Mouse (Mus musculus) limb, embryonic 14.5 days (tissue): ENCODE data around the gene Lrrc36. TPM values are rescaled to one million over a fixed set of nuclear protein-coding genes. Genes with fewer than 3 reads are reported as not detected.

ENCODE experiments used
- ATAC-seq: fragments of 200-750 bp; cut with Nextera tagmentation; 2 replicates; pipeline ENCODE4 v1.8.0; 2017; ENCODE audit warnings: low read depth, moderate number of reproducible peaks, moderate TSS enrichment; ENCODE audit not compliant: low FRiP score
- DNase-seq: peaks from one replicate; pipeline ENCODE4 v3.0.0-alpha.2; 2015; ENCODE audit warnings: low spot score
- H3K27ac ChIP-seq: fragments of 300-500 bp; sonication (generic); replicated peaks from 2 replicates; pipeline ENCODE4 v1.5.1; 2014; ENCODE audit warnings: low read depth, mild to moderate bottlenecking, low read length, moderate library complexity, mixed read lengths
- H3K27me3 ChIP-seq: fragments of 300-500 bp; sonication (generic); 2 replicates; pipeline ENCODE4 v1.6.1; 2014; ENCODE audit warnings: low read length, mixed read lengths; ENCODE audit not compliant: control insufficient read depth, insufficient read depth
- H3K36me3 ChIP-seq: fragments of 300-500 bp; sonication (generic); 2 replicates; pipeline ENCODE4 v1.6.1; 2014; ENCODE audit warnings: mild to moderate bottlenecking, low read length, moderate library complexity, mixed read lengths; ENCODE audit not compliant: control insufficient read depth, insufficient read depth
- H3K4me1 ChIP-seq: fragments of 300-500 bp; sonication (generic); 2 replicates; pipeline ENCODE4 v1.6.1; 2014; ENCODE audit warnings: antibody characterized with exemption, low read length, mixed read lengths; ENCODE audit not compliant: control insufficient read depth, insufficient read depth
- H3K4me2 ChIP-seq: fragments of 300-500 bp; sonication (generic); replicated peaks from 2 replicates; pipeline ENCODE4 v1.6.1; 2014; ENCODE audit warnings: low read depth, mild to moderate bottlenecking, low read length, moderate library complexity; ENCODE audit not compliant: severe bottlenecking
- H3K4me3 ChIP-seq: fragments of 300-500 bp; sonication (generic); replicated peaks from 2 replicates; pipeline ENCODE4 v1.5.1; 2014; ENCODE audit warnings: low read length
- H3K9ac ChIP-seq: fragments of 300-500 bp; sonication (generic); 2 replicates; pipeline ENCODE4 v1.6.1; 2014; ENCODE audit warnings: mild to moderate bottlenecking, low read depth, low read length, moderate library complexity; ENCODE audit not compliant: severe bottlenecking
- H3K9me3 ChIP-seq: fragments of 300-500 bp; sonication (generic); 2 replicates; pipeline ENCODE4 v1.6.1; 2016; ENCODE audit warnings: low read length; ENCODE audit not compliant: control insufficient read depth
- POLR2A ChIP-seq: fragments of 200-500 bp; IDR thresholded peaks from 2 replicates; pipeline ENCODE4 v1.8.0; 2012; ENCODE audit warnings: inconsistent platforms, mild to moderate bottlenecking, moderate library complexity, borderline replicate concordance; ENCODE audit not compliant: insufficient read depth, insufficient read length; ENCODE audit errors: extremely low read depth
- WGBS: fragments of 180-500 bp; shearing (Covaris S2); extraction: QIAGEN DNeasy Blood & Tissue Kit; methylation state at CpG from one replicate; pipeline ENCODE4 v1.1.7; 2014; 5-methylcytosine and 5-hydroxymethylcytosine counted together
- polyA plus RNA-seq, 2 experiments: library from polyadenylated mRNA; depleted of rRNA in 1 of 2; stranded (reverse) in 1 of 2; unstranded in 1 of 2; fragments of >200 nt; fragmentation: Nextera tagmentation in 1 of 2; extraction: Ambion mirVana in 1 of 2; gene quantifications; 2 replicates each; pipeline versions ENCODE4 v1.2.1 to v1.2.3; 2012 to 2014

The Lrrc36 gene
- polyA plus RNA-seq, 2 experiments: 0.62 to 0.84 TPM

GRCm38 (mm10) chr8:105482123-105482522 lies 68.8 kb downstream of the Lrrc36 start:
- H3K36me3 ChIP-seq: peaks cover 40% of the 10 kb centered on the region
- no peak overlapping the region for H3K4me2 ChIP-seq
- H3K9ac ChIP-seq: no peak overlapping the region
- no peak overlapping the region for H3K4me3 ChIP-seq
- TF ChIP-seq POLR2A: no peak
- ATAC-seq (no peak), DNase-seq (no peak)
- H3K4me1 ChIP-seq: peaks cover 18% of the 10 kb centered on the region
- no peak overlapping the region for H3K27ac ChIP-seq
- WGBS: 85% methylated on average over 8 of the region's 8 CpGs
- no peaks in the 10 kb centered on the region for H3K27me3 ChIP-seq
- H3K9me3 ChIP-seq: no peaks in the 10 kb centered on the region

DNA sequence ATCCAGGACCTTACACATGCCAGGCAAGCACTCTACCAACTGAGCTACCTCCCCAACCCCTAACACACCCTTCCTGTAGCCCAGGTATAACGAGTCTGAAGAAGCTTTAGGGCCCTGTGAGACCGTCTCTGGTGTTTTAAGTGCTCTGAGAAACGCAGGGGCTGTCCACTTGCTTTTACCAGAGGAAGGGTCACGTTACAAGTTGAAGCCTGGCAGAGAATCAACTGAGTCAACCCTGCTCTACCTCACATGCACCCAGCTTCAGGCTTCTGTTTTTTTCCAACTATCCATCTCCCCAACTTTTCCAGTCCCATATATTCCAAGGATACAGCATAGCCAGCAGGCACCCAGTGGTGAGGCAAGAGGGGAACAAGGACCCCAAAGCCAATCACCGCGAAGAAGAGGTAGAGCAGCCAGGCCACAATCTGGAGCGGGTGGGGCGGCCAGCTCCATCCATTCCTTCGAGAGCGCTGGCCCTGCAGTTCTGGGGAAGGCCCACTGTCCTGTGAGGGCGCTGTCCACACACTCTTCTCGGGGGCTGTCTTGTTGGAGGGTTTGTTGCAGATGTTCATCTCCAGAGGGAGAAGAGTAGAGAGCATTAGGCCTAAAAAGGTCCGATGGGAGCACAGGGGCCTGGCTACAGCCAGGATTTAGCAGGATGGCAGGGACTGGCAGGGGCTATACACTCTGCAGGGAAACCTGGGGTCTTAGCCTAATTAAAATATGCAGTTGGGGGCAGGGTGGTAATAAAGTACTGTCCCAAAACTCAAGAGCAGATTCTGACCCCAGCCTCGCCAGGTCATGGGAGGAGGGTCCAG lies 70.0 kb downstream of the Lrrc36 start:
- Histone ChIP-seq H3K4me1 (peaks cover 18% of the 10 kb centered on the region), H3K27me3 (no peaks in the 10 kb centered on the region), H3K4me2 (no peak overlapping the region), H3K4me3 (no peak overlapping the region), H3K9me3 (no peaks in the 10 kb centered on the region), H3K27ac (0 out of 2 replicates have a peak overlapping the region, but pooled peaks have one; percentile 13), H3K36me3 (peaks cover 33% of the 10 kb centered on the region), H3K9ac (no peak overlapping the region)
- DNase-seq (peak; percentile 35), ATAC-seq (peak; percentile 71; the same call in 1 of the 2 replicates)
- WGBS: 29% methylated on average over 14 of the region's 14 CpGs
- TF ChIP-seq POLR2A: no peak

- 26% methylated on average over 3 of the region's 3 CpGs for WGBS
- H3K36me3 ChIP-seq: peaks cover 27% of the 10 kb centered on the region
- H3K9ac ChIP-seq: no peak overlapping the region
- no peak for TF ChIP-seq POLR2A
- peak; percentile 63 for DNase-seq
- H3K4me2 ChIP-seq: no peak overlapping the region
- no peaks in the 10 kb centered on the region for H3K27me3 ChIP-seq
- peak overlapping the region; percentile 58; the same call in 1 of the 2 replicates for H3K27ac ChIP-seq
- no peaks in the 10 kb centered on the region for H3K9me3 ChIP-seq
- ATAC-seq: peak; percentile 49; the same call in 1 of the 2 replicates
- no peak overlapping the region for H3K4me3 ChIP-seq
- H3K4me1 ChIP-seq: peaks cover 18% of the 10 kb centered on the region
These were observed 70.6 kb downstream of the Lrrc36 start for GRCm38 (mm10) chr8:105484030-105484368.

GRCm38 (mm10) chr8:105484392-105484791 lies 71.0 kb downstream of the Lrrc36 start:
- 34% methylated on average over 2 of the region's 2 CpGs for WGBS
- Histone ChIP-seq H3K4me3 (no peak overlapping the region), H3K27ac (peak overlapping the region; percentile 58; the same call in 1 of the 2 replicates), H3K27me3 (no peaks in the 10 kb centered on the region), H3K36me3 (peaks cover 25% of the 10 kb centered on the region), H3K9me3 (no peaks in the 10 kb centered on the region), H3K9ac (no peak overlapping the region), H3K4me2 (no peak overlapping the region), H3K4me1 (peaks cover 18% of the 10 kb centered on the region)
- TF ChIP-seq POLR2A: no peak
- peak; percentile 46; the same call in 1 of the 2 replicates for ATAC-seq
- peak; percentile 77 for DNase-seq

DNA sequence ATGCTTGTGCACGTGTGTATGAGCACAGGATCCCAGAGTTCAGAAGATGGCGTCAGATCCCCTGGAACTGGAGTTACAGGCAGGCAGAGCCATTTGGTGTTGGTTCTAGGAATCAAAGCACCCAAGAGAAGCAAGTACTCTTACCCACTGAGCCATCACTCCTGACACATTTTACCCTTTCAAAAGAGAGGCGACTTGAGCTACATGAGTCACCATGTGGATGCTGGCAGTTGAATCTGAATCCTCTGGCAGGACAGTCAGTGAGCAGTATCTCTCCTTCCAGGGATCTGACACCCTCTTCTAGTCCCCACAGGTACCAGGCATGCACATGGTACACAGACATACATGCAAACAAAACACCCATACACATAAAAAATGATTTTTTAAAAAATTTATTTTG lies 74.7 kb downstream of the Lrrc36 start:
- Histone ChIP-seq H3K4me2 (no peak overlapping the region), H3K9me3 (no peaks in the 10 kb centered on the region), H3K36me3 (peaks cover 13% of the 10 kb centered on the region), H3K4me1 (peaks cover 18% of the 10 kb centered on the region), H3K9ac (no peak overlapping the region), H3K4me3 (no peak overlapping the region), H3K27ac (no peak overlapping the region), H3K27me3 (no peaks in the 10 kb centered on the region)
- no peak for DNase-seq
- no peak for TF ChIP-seq POLR2A
- ATAC-seq: no peak
- 70% methylated on average over 3 of the region's 3 CpGs for WGBS

DNA sequence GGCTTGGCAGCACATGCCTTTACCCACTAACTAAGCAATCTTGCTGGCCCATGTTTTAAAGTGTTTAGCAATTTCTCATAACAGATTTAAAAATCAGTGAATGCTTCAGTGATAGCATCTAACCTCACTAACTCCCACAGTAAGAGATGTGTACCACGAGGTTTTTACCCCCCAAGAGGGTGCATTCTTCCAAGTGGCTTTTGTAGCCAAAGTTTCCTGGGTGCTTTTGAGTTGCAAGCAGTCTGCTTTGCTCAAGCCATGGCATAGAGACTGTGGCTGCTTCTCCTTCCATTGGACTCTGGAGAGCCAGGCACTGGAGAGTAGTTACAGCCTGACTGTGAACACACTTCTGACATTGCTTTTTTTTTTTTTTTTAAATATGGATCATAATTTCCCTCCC lies 75.9 kb downstream of the Lrrc36 start:
- Histone ChIP-seq H3K36me3 (peaks cover 7% of the 10 kb centered on the region), H3K4me2 (no peak overlapping the region), H3K9ac (no peak overlapping the region), H3K9me3 (no peaks in the 10 kb centered on the region), H3K4me1 (peaks cover 6% of the 10 kb centered on the region; the same call in 1 of the 2 replicates), H3K4me3 (no peak overlapping the region), H3K27ac (no peak overlapping the region), H3K27me3 (no peaks in the 10 kb centered on the region)
- DNase-seq: no peak
- no peak for ATAC-seq
- 63% methylated on average over 1 of the region's 1 CpGs for WGBS
- TF ChIP-seq POLR2A: no peak
